Comparison of ENCODE assay signal across 8 mouse cellular contexts in genomic region chr11:120228911-120229437, GRCm38 (mm10). TPM values are rescaled to one million over a fixed set of nuclear protein-coding genes. Genes with fewer than 3 reads are reported as not detected.
DNase-seq lines count a peak whose midpoint lies in the region; ATAC-seq and TF ChIP-seq lines count a peak whose summit lies in the region.

No protein-coding gene starts in this region.

- no peak for DNase-seq in lung, adult 2 months
- DNase-seq in lung, postnatal 25 days (ENCODE audit: low spot score) = no peak
- peak; percentile 52 for DNase-seq in embryo, embryonic 9.5 days (ENCODE audit: extremely low spot score)
- DNase-seq in hindbrain, embryonic 14.5 days (ENCODE audit: low spot score) = peak; percentile 52
- no peak for DNase-seq in ovary, adult 18-20 months (ENCODE audit: low spot score)
- DNase-seq in B cell, adult 2 months = no peak
- DNase-seq in frontal cortex, postnatal 14 days (ENCODE audit: low spot score in 2 of 2) = no peak

- no peaks in the 10 kb centered on the region for H3K36me3 ChIP-seq in hindbrain, embryonic 14.5 days (replicated peaks; ENCODE audit: control insufficient read depth, insufficient read depth)
- no peaks in the 10 kb centered on the region for H3K36me3 ChIP-seq in macrophage (ENCODE audit: inconsistent target)

- peak overlapping the region; percentile 100 for H3K4me2 ChIP-seq in hindbrain, embryonic 14.5 days (replicated peaks)

- no peaks in the 10 kb centered on the region for H3K27me3 ChIP-seq in hindbrain, embryonic 14.5 days (ENCODE audit: control insufficient read depth, insufficient read depth, low read length)

- H3K9me3 ChIP-seq in hindbrain, embryonic 14.5 days (ENCODE audit: control insufficient read depth, low read length) = no peaks in the 10 kb centered on the region

- 50% methylated on average over 7 of the region's 7 CpGs for WGBS in lung, adult 2 months
- WGBS in hindbrain, embryonic 14.5 days = 11% methylated on average over 7 of the region's 7 CpGs
- WGBS in macrophage (ENCODE audit: missing documents) = 90% methylated on average over 7 of the region's 7 CpGs

- peak overlapping the region; percentile 99 for H3K27ac ChIP-seq in hindbrain, embryonic 14.5 days
- H3K27ac ChIP-seq in macrophage = peak overlapping the region; percentile 89

- no peak overlapping the region for H3K4me3 ChIP-seq in lung, adult 2 months (replicated peaks; ENCODE audit: extremely low read depth, low read depth, low read length)
- H3K4me3 ChIP-seq in hindbrain, embryonic 14.5 days (replicated peaks; ENCODE audit: low read length) = peak overlapping the region; percentile 88
- H3K4me3 ChIP-seq in macrophage (ENCODE audit: inconsistent target) = no peak overlapping the region

- TF ChIP-seq POLR2A in lung, adult 2 months (IDR thresholded peaks at IDR 0.05; ENCODE audit: borderline replicate concordance, extremely low read depth, low read depth, low read length) = no peak

- ATAC-seq in hindbrain, embryonic 14.5 days (ENCODE audit: low FRiP score) = no peak

- TF ChIP-seq CTCF in lung, adult 2 months (IDR thresholded peaks at IDR 0.05; ENCODE audit: insufficient read depth, low read length) = 0 out of 2 replicates have a peak, but pooled peaks have one; percentile 0

- H3K79me2 ChIP-seq in macrophage (ENCODE audit: inconsistent target) = no peaks in the 10 kb centered on the region

- H3K9ac ChIP-seq in hindbrain, embryonic 14.5 days = peak overlapping the region; percentile 100

- peaks cover 14% of the 10 kb centered on the region for H3K4me1 ChIP-seq in lung, adult 2 months (ENCODE audit: control insufficient read depth, insufficient read depth, low read length)
- peaks cover 69% of the 10 kb centered on the region for H3K4me1 ChIP-seq in hindbrain, embryonic 14.5 days (replicated peaks; ENCODE audit: control insufficient read depth, insufficient read depth, low read length)

RNA-seq across cellular contexts. Expression of gene Bahcc1, which starts 3.8 kb away (rescaled TPM):
- polyA plus RNA-seq in lung, adult 2 months (2012; rRNA removed) = 10.8 and 12.4 TPM in 2 replicates
- 15.9 and 16.3 TPM in 2 replicates for polyA plus RNA-seq in hindbrain, embryonic 14.5 days (2014; fragmentation: Nextera tagmentation; extraction: Ambion mirVana)
- total RNA-seq in macrophage (2018; cell fraction: chromatin; rRNA removed) = 10 to 100 TPM in 7 of 26 experiments, 1 to 10 TPM in 19; 1.6 to 13.2 (median 8.4) TPM
- 1 to 10 TPM; 1.4 to 5.9 (median 4.0) TPM for total RNA-seq in macrophage (2018; cell fraction: cytosol; rRNA removed)
- 10 to 100 TPM in 5 of 26 experiments, 1 to 10 TPM in 21; 2.6 to 14.8 (median 8.3) TPM for total RNA-seq in macrophage (2018; cell fraction: nucleus; rRNA removed)
- polyA plus RNA-seq in macrophage (2018) = 2.2 to 3.5 TPM (median 3.0 TPM) in 3 replicates

Comparison
In these comparisons a context has a peak if more than half of its experiments do, and no peak if none do; other contexts are left out.
1. DNase-seq: peak in embryo, embryonic 9.5 days (single experiment) and hindbrain, embryonic 14.5 days (single experiment); none in lung, adult 2 months (single experiment), lung, postnatal 25 days (single experiment), ovary, adult 18-20 months (single experiment), B cell, adult 2 months (0 of 2) and frontal cortex, postnatal 14 days (0 of 2).